Mouse (Mus musculus): Measurements from ENCODE around the gene Ttc21b.

The Ttc21b gene

DNA sequence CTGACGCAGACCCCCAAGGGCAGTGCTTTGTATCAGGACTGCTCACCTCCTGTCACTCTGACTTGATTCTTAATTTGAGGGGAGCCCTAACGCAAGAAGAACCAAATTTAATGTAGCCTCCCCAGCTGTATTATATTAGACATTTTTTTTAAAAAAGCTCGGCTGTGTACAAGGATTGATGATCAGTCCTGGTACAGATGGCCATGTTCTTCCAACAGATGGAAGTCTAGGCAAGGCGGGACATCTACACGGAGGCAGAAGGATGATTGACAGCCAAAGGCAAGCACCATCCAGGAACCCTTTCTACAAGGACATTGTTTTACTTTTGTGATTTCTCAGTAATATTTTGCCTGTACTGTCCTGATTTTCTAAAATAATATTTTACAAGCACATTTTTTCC is 83.3 kb downstream of the Ttc21b start:
- no peak for DNase-seq (ENCODE audit: low read depth in 1 of 2, low spot score in 2 of 2)

DNA sequence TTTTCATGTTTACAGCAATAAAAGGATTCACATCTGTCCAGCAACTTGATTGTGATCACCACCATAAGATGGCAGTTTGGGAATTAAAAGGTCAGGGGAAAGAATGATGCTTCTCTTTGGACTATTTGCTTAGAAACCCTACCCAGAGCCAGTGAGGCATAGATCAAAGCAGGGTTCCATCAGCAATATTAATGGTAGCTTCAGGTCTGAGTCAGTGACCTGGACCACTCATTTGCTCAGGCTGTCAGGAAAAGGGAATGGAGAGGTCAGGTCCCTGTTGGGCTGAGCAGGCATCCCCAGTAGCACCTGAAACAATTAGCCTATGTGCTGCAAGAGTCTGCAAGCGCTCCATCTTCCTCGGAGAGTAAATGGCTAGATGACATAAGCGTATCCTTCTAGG is 84.8 kb downstream of the Ttc21b start:
- DNase-seq (ENCODE audit: low read depth in 1 of 2, low spot score in 2 of 2) = no peak

DNA sequence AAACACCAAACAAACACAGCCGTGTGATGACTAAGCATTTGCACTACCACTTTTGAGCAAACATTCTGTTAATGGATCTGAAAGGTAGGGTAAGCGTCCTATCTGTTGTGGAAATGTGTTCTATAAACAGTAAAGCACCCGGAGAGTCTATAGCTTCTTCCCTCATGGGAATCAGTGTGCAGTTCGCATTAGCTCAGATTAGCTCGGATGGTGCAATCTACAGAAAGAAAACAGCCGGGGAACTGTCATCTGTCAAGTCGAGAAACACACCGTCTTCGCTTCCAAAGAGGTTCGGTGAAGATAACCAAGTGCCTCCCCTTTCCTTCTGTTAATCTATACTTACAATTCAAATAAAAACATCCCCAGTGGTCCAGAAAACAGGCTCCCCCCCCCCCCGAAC is 85.7 kb downstream of the Ttc21b start:
- no peak for DNase-seq (ENCODE audit: low read depth in 1 of 2, low spot score in 2 of 2)

DNA sequence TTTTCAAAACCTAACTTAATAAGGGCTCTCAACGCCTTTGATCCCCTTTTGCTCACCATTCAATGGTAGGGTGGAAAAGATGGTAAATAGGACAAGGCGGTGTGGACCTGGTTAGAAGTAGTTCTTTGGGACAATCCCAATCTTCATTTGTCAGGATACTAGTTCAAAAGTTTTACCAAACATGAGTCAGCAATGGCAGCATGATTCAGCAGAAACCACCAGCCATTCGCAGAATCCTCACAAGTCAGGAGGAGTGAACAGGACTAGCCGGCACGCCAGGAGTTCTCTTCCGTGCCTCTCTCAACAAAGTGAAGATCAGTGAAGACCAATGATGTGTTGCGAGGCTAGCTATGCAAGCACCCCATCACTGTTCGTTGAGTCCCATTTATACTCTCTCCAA is 91.4 kb downstream of the Ttc21b start:
- no peak for DNase-seq (ENCODE audit: low read depth in 1 of 2, low spot score in 2 of 2)

DNA sequence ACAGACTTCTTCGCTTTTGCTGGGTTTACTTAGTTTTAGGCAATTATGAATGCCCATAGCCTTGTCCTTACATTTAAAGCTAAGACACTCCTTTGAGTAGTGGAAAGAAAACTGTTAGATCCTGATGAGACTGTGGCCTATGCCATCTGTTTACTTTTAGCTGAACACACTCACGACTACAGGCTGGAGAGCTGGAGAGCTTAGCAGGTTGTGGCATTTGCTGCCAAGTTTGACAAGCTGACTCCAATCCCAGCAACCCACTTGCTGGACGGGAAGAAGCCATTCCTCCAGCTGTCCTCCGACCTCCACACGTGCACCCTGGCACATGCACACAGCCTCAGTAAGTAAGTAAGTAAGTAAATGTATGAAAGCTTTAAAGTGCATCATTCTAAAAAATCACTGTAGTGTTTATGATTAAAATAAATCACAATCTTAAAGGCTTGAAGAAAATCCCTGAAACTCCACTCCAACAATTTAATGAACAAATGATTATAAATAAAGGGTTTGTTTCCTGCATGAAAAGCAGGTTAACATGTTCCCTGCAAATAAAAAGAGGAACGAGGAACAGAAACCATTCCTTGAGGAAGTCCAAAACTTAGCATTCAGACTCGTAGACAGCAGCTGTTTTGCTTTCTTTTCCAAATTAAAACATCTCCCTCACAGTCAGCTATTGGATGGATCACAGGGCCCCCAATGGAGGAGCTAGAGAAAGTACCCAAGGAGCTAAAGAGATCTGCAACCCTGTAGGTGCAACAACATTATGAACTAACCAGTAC is 98.1 kb downstream of the Ttc21b start:
- DNase-seq (ENCODE audit: low read depth in 1 of 2, low spot score in 2 of 2) = no peak

DNA sequence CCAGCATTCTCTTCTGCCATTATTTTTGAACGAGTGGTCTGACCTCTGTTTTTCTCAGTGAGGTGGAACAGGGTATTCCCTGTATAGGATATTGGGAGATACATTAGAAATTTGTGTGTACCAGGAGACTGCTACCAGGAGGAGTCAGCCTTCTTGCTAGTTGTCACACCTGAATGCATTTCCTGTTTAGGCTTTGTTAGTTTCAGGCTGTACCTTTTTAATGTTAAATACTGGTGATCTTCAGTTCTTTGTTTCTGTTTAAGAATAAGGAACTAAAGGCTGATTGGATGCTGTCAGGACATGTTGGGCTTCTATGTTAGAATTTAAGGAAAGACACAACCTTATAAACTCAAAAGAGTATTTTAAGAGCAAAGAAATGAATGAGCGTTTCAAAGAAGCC is 105.0 kb downstream of the Ttc21b start:
- DNase-seq (ENCODE audit: low read depth in 1 of 2, low spot score in 2 of 2) = no peak

DNA sequence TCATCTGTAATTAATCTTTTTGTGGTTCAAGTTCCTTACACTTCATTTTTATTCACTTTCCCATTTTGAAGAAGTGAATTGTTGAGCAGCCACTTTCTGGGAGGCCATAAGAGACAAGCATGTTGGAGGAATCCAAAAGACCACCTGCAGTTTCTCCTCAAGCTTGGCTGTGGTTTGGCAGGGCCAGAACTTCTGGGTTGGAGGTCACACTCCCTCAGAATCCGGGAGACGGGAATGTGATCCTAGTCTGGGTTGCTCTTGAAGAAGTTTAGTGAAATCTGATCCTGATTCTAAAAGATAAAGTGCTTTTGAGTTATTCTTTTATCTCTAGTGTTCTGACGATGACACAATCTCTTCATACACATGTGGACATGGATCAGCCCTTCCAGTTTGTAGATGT is 105.9 kb downstream of the Ttc21b start:
- DNase-seq (ENCODE audit: low read depth in 1 of 2, low spot score in 2 of 2) = no peak

DNA sequence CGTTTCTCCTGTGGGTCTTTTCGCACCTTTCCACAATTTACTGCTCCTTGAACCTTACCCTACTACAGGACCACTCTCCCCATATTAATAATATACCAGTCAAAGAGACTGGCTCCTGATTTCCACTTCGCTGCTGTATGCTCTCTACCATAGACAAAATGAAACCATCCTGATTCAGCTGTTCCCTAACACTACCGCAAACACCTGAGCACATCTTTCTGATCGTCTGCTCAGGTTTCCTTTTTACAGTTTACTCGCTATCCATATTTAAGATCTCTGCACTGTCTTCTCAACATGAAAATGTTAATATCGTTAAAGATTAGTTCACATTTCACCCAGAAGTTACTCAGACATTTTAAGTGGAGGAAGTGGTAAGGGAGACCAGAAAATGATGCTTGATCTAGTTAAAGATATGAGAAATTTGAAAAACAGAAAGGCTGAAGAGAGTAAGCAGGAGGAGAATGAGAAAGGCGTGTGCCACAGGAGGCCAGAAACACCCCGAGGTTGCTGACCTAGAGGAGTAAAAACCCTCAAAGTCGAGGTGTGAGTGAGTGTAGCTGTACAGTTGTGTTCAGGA is 107.7 kb downstream of the Ttc21b start:
- no peak for DNase-seq (ENCODE audit: low read depth in 1 of 2, low spot score in 2 of 2)

DNA sequence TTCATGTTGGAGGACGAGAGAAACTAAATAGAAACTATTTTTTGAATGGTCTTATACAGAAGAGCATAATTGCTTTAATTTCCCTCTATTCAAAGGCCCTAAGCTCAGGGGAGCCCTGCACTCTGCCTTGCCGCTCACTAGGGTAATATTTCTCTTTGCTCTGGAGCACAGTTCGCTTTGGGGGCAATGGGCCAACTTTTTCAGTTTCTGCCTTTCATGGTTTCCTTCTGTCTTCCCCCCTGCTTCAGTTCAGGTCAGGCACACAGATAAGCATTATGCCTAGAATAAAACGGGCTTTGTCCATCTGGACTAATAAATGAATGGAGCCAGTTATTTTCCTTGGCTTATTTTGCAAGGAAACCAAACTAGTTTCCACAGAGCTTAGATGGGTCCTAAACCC is 109.9 kb downstream of the Ttc21b start:
- DNase-seq (ENCODE audit: low read depth in 1 of 2, low spot score in 2 of 2) = no peak

DNA sequence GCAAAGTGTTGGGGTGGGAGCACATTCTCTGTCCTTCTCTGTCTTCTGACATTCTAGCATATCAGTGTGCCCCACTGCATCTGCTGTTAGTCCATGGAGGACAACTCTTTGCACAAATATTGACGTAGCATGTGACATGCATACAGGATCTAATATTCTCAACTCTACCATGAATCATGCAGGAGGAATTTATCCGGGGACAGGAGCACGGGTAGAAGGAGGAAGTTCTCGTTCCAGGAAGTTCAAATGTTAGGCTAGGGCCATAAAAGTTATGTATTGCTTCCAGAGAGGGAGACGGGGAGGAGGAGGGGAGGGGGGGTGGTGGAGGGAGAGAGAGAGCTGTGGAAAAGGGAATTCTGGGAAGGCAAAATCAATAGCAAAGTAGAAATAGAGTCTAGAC is 111.6 kb downstream of the Ttc21b start:
- no peak for DNase-seq (ENCODE audit: low read depth in 1 of 2, low spot score in 2 of 2)

DNA sequence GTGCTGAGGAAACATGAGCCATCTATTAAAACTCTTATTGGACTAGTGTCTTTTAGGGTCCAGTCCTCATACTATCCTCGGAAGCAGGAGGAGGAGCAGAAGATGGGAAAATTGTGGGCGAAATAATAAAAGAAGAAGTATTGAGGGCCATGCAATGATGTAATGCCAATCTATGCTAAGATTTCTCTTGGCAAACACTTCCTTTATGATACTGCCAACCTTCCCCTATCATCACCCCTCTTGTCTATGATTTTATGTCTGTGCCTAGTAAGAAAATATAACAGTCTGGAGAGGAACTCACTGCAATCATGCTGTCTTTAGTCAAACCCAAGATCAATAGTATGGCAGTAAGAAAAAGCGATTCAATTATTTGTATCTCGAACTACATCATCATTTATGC is 113.1 kb downstream of the Ttc21b start:
- no peak for DNase-seq (ENCODE audit: low read depth in 1 of 2, low spot score in 2 of 2)

DNA sequence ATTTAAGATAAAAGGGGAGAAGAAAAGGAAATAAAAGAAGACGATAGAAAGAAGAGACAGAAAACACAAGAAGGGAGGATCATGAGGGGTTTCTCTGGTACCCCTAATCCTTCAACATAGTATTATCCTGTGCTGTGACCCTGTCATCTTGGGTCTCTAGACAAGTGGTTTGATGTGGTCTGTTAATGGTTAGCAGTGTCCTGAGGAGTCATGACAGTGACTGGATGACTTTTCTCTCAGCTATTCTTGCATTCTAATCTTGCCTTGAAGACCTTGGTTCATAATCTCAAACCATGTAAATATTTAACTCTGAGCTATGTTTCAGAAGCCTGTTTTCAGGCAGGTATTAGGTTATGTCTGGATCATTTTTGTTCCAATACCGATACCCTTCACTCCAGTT is 113.7 kb downstream of the Ttc21b start:
- no peak for DNase-seq (ENCODE audit: low read depth in 1 of 2, low spot score in 2 of 2)

DNA sequence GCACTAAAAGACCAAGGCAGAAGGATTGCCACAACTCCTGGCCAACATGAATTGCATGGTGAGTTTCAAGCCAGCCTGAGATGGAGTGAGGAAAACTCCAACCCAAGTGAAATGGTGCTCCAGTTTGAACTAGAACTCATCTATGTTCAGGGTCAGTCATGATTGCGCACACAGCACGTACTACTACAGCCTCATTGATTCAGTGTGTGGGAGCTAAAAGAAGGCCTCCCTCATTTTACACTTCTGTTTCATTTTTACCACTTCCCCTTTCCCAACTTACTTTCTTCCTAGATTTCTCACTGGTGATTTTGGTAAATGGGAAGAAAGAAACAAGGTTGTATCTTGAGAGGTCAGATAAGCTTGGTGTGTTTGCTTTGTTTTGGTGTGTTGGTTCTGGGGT is 114.1 kb downstream of the Ttc21b start:
- no peak for DNase-seq (ENCODE audit: low read depth in 1 of 2, low spot score in 2 of 2)

DNA sequence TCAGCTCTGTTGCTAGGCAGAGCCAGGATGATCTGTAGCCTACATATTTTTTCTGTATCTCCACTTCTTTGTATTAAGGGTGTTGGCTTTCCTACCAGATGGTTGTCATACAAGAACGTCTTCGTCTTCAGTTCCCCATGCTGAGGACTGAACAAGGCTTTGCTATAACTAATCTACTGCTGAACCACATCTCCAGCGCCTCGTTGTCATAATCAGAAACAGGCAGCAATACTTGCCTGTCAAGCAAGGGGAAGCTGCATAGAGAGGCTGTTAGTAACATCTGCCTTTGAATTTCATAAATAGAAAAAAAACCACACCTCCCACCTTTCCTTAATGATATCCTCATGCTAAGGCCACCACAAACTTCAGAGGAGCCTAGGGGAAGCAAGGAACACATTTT is 116.2 kb downstream of the Ttc21b start:
- no peak for DNase-seq (ENCODE audit: low read depth in 1 of 2, low spot score in 2 of 2)
